Mouse (Mus musculus) ES-E14 (cell line): ENCODE data around the gene Tyw5.

ENCODE experiments used
- HCFC1 ChIP-seq: IDR thresholded peaks from 2 replicates; pipeline ENCODE4 v1.6.1; 2012; ENCODE audit warnings: low read length, inconsistent platforms, borderline replicate concordance; ENCODE audit not compliant: insufficient read depth
- ZNF384 ChIP-seq: IDR thresholded peaks from 2 replicates; pipeline ENCODE4 v1.6.1; 2012; ENCODE audit warnings: low read depth, low read length, inconsistent platforms

GRCm38 (mm10) chr1:57390993-57391790 is 15.7 kb downstream of the Tyw5 start:
- no peak for TF ChIP-seq ZNF384
- TF ChIP-seq HCFC1: no peak
